Mouse (Mus musculus): ENCODE results near the gene Lin7a. TPM values are rescaled to one million over a fixed set of nuclear protein-coding genes. Genes with fewer than 3 reads are reported as not detected.
"Not testable (repeated sequence)": the region's sequence is repeated elsewhere in the genome, so short reads cannot be mapped to it uniquely, and the experiment has no call there.

The Lin7a gene
- total RNA-seq, 4 experiments from 2014 or later: 3.9 to 5.9 (median 4.6) TPM

DNA sequence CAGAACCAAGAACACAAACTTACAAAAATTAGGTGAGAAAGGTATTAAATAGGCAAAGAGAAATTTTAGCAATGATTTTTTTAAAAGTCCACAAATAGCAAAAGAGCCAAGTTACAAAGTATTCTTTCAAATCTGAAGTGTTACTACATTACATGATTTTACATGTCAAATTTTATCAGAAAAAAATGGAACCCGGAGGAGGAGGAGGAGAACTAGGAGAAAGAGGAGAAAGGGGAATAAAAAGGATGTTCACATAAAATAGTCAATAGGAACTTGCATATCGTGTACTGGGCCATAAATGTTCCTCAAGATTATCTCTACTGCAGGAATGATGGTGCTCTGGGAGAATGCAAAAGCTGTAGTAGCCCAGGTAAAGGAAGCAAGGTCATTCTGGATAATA, 34.4 kb upstream of the Lin7a start:
- no peak for DNase-seq

DNA sequence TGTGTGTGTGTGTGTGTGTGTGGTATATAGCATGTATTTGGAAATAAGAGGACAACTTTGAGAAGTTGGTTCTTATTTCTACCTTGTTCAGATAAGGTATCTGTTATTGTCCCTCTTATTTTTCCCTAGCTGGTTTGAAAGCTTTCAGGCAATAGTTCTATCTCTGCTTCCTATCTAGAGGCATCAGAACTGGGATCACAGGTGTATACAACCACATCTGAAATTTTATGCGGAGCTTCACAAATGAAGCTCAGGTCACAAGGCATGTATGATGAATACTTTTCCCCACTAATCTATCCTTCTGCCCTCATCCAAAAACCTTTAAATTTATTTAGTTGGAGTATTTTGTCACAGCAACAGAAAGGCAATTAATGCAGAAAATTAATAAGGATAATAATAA, 33.8 kb upstream of the Lin7a start:
- DNase-seq: no peak

DNA sequence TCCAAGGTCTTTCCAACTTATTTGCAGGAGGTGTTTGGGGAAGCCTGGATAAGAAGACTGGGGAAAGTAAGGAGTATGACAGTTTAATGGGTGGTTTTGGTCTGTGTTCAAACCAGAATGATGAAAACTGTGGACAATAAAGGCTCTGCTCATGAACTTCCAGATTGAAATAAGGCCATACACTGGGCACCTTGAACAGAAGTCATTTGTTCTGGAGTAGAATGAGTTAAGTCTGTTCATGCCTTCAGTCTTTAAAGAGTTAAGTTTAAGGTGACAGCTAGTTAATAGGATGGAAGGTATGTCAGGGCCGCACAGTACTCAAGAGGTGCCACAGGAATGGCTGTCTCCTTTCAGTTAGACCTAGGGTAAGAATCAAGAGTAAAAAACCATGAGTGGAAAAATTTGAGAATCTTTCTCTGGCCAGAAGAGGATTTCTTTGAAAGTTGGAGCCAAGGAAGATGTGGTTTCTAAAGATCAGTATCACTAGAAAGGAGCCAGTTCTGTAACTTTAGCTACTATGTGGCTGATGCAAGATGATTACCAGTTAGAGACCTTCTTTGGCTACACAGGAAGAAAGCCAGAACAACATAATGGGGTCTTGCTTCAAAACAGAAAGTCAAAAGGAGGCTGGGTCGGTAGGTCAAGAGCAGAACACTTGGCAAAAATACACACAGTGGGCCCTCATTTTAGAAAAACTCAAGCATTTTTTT, 33.2 kb upstream of the Lin7a start:
- no peak for DNase-seq

DNA sequence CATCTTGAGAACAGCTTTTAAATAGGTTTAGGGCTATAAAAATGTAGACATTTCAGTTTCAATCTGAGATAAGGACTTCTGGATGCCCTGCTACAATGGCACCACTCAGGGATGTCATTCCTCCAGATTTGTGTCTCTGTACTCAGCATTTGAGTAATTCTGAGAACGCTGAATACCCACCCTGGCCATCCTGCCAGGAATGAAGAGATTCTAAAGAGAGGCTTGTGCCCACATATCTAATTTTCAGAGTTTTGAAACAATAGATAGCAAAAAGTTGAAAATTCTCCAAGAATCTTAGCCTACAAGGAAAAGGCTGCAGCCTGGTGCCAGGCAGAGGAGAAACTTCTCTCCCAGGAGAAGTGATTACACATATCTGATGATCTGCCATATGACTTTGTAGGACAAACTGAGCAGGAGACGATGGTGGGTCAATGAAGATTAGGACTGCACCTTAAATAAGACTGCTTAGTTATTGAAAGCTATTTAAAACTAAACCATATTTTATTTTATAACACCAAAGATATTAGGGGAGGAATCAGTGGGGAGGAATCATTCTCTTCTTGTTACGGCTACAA, 32.5 kb upstream of the Lin7a start:
- no peak for DNase-seq

DNA sequence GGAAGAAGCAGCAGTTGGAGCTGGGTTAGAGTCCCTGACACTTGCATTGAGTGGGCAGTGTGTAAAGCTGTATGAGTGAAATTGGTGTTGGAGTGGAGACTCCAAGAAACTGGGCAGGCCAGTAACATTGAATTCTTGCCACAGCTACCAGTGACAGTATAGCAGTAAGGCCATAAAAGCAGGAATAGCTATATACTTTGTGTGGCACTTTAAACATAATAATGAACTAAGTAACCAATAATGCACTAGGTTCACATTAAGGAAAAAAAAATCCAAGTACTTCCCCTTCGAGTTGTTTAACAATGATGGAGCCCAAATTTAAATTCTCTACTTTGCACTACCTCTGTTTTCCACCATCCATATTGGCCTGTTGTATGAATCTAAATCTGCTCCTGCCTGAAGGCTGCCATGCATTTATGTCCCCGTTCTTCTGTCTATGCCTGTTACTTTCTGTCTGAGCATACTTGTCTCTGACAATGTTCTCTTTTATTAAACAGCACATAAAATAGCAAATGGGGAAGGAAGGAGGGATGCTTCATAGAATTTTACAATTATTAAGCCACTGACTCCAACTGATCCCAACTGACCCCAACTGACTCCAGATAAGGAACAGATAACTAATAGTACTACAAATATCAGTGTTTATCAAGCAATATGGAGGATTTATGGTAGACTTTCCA, 31.7 kb upstream of the Lin7a start:
- no peak for DNase-seq

DNA sequence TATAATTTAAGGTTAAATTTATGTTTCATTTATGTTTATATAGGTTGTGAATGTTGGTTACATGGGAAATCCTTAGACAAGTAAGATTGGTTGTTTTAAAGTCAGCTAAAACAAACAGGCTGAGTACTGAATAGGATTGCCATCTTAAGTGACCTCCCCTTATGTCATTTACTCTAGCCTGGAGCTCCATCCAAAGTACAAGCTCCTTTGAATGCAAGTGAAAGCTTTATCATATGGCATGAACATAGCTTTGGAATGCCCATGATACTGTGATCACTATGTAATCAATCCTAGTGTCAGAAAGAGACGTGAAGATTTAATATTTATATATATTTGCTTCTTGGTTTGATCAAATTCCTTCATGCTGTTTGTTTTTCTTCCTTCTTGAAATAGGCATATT, 31.0 kb upstream of the Lin7a start:
- DNase-seq: no peak

DNA sequence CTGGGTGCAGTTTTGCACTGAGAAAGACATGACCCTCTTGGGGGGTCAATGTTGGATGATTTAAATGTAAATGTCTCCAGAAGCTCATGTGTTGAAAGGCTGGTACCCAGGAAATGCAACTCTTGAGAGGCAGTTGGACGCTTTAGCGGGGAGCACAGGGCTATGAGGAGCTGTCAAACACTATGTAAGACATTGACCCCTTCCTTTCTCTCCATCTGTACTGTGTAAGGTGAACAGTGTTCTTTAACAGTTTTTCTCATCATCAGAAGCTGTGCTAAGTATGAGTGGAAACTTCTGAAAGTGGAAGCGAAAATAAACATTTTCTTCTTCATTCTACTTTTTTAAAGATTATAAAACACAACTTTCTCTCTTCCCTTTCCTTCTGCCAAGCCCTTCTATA, 30.5 kb upstream of the Lin7a start:
- DNase-seq: no peak

DNA sequence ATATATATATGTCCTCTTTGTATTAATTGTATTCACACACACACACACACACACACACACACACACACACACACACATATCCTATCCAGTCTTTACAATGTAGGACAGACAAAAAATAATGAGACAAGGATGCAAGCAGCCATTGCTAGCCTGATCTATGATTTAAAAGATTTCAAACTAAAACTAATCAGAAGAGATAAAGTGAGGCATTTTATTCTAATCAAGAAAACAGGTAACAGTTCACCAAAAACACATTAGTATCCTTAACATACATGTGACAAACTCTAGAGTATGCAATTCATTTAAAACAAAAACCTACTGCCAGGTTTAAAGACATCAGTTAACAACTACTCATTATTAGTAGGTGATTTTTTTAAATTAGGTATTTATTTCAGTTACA, 30.1 kb upstream of the Lin7a start:
- DNase-seq: no peak

DNA sequence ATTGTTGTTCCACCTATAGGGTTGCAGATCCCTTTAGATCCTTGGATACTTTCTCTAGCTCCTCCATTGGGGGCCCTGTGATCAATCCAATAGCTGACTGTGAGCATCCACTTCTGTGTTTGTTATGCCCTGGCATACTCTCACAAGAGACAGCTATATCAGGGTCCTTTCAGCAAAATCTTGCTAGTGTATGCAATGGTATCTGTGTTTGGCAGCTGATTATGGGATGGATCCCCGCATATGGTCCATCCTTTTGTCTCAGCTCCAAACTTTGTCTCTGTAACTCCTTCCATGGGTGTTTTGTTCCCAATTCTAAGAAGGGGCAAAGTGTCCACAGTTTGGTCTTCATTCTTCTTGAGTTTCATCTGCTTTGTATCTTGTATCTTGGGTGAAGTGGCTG, 29.5 kb upstream of the Lin7a start:
- DNase-seq: not testable (repeated sequence)

DNA sequence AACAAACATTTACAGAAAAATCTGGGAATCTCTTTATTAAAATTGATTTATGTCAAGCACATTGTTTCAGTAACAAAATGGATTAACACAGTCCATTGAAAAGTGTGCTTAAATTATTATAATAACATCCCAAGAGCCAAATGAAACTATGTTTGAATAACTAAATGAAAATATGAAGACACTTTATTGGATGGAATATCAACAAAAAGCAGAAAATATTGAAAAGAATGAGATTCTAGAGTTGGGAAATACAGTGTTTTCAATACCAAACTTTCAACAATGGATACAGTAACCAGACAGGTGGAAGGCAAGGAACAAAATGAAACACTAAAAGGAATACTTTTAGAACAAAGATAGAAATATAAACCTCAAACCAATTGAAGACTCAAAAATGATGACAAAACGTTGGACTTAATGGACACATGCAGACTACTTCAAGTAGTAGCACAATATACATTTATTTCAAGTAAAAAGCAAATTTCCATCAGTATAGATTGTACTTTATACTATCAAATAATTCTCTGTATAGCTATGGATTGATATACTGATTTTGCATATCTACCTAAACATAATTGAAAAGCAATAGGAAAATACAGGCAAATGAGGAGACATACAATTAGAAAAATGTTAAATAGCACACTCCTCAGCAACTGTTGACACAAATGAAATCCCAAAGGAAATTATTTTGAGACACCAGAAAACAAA, 28.6 kb upstream of the Lin7a start:
- no peak for DNase-seq

DNA sequence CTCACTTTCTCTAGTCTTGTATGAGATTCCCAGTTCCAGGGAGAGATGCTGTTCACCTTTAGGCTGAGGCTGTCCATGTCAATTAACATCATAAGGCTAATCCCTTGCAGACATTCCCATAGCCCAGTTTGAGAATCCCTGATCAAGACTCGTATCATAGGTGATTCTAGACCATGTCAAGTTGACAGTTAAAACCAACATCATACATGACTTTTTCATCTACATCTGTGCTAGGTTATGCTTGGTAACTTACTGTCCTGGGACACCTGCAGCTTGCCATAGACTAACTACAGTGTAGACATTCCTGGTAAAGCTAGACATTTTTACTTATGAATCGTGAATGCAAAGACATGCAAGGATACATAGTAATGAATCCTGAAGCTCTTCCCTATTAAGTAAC, 27.3 kb upstream of the Lin7a start:
- DNase-seq: no peak

DNA sequence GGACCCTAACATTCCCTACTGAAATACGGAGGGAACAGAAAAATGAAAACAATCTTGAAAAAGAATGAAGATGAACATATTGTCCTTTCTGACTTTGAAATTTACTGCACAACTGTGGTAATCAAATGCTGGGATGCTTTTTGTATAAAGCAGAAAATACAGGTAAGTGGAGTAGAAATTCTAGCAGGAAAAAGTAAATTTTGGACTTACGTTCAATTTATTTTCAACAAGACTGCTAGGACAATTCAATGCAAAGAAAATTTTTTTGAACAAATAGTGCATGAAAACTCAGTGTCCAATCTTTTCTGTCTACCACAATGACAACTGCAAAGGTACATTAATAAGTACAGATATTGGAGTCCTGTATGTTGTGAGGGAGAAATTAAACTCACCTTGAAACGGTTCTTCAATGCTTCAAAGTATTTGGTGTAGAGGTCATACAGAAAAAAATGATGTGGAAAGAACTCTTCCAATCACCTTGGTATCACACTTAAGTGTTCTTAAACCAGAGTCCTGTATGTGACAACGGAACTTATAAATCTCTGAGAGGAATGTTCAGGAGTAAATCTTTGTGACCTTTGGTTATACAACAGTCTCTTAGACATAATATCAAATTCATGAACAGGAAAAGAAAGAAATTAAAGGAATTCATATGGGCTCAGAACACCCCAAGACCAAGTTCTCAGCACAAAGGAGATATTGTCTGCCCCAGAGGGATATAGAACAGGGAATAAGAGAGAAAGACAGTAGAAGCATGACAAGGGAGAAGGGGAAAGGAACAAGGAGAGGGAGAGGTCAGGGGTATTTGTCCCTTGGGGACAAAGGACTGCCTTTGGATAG, 26.6 kb upstream of the Lin7a start:
- DNase-seq: no peak

DNA sequence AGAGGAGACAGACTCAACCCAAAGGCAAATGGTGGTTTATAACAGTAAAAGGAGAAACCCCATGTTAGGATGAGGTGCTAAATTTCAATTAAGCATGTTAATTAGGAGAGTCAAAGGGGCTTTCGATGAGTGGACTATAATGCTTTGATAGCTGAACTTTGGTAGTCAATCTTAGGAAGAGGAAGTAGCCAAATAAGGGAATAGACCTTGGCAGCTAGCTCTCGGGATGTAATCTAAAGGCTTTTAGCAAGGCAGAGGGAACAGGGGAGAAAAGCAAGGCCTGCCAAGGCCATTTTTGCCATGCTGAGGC, 26.0 kb upstream of the Lin7a start:
- DNase-seq: no peak

DNA sequence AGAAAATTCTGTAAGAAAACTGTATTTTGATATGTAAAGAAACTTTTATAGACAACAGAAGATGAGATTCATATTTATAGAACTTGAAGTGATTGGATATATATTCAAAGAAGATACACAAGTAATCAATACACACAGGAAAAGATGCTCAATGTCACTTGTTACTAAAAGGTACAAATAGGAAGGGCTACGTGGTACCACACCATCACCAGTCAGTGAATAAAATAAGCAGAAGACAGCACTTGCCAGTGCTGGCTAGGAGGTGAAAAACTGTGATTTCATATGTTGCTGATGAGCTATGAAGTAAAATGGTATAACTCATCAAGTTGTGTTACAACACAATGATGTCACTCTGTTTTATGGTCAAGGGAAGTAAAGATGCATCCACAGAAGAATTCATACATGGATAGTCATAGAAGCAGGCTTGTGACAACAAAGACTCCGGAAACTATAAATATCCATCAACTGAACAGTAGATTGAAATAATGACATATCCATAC, 25.5 kb upstream of the Lin7a start:
- DNase-seq: no peak

DNA sequence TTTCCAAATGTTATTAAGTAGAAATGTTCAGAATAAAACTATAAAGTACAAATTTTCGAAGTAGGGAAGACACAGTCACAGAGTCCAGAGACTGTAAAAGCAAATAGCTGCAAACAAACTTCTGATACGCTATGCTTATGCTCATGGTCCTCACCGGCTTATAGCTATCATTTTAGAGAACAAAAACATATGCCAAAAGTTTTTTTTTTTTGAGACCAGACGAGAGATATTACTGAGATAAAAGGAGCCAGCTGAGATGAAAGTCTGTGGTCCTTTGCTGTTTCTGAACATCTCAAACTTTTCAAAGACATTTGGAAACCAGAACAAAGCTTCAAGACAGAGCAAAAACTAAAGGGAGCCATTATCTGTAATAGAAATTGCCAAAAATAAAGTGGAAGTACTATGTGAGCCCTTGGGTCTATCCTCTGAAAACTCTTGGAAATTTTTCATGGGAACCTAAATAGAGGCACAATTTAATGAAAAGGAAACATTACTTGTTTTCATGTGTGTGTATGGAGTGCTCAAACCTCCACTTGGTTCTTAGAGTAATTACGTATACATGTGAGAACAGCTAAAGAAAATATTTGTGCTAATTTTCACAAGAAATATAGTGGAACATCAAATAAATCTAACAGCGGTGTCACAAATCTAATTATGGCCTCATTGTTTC, 24.4 kb upstream of the Lin7a start:
- no peak for DNase-seq

DNA sequence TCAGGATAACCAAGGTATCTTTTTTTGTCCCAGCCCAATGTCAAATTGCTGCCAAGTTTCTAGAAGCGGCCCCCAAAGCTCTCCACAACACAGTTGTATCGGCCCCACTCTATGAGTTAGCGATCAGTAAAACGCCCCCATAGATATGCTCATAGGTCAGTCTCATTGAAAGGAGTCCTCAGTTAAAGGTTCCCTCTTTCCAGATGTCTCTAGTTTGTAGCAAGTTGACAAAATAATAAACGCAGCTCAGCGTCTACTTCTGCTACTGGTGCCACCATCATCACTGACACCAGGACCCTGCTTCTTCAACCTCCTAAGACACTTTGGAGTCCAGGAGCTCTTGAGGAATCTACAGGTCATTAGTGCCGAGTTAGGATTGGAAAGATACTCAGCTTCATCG, 23.0 kb upstream of the Lin7a start:
- DNase-seq: no peak

DNA sequence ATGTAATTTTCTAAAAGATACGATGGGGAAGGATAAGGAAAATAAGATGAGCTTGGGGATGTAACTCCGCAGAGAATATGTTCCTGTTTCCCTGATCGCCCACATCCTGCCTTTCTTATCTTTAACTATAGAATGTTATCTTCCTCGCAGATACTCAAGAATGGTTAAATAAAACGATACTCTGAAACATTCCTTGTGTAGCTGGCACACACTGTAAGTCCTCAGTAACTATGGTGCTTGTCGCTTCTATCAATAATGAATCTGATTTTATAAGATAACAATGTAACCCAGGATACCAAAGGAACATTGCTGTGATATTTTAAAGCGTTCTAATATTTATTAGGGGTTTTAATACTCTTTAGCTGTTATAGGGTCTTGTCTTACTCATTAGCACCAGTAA, 22.4 kb upstream of the Lin7a start:
- no peak for DNase-seq

DNA sequence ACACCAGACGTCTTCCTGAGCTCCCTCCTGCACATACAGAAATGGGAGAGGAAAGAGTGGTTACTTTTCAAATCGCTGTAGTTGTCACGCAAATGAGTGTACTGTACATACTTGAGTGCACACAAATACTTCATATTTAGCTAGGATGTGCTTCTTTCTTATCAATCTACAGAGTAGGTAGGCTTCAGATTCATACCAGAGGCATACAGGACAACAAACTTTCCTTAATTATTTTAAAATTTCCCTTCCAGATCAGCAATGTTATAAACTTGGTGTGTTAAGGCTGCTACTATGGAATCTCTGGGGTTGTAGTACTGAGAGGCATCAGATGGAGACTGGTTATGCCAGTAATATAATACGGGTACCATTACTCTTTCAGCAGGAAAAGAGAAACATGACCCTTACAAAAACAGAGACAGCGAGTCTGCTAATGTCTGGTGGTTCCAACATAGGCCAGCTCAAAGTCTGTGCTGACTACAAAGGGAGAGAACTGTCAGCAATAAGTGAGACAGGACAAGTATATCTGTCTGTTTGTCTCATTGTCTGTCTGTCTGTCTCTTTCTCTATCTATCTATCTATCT, 21.8 kb upstream of the Lin7a start:
- DNase-seq: no peak

DNA sequence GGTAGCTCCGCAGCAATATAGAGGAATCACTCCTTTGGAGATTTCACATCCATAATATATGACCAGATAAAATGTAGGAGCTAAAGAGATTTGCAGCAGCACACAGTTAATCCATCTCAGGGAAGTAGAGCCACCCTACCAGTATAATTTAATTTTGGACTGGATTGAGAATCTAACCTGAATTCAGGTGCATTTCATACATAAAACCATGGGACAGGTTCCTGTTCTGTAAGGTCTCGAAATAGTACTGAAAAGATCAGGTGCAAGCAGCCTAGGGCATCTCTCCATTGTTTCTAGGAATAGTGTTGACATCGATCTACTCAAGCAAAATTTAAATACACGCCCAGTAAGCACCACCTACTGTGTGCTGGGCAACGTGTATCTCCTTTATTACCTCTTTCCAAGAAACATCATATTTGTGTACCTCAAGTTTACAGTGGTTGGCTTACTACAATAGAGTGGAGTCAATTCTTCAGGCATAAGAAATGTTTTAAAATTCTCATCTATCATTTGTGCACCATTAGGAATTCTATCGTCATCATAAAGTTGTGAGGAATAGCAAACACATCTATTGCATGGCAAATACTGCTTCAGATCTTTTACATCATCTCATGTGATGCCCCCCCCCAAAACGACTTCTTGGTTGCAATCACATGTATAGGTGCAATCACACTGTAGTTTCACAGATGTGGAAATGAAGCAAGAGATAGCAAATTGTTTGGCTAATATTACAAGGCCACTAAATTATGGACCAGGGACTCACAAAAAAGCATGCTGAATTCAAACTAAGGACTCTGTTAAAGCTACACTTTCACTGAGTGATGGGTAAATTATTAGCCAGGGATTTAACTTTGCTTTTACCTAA, 20.9 kb upstream of the Lin7a start:
- DNase-seq: no peak

DNA sequence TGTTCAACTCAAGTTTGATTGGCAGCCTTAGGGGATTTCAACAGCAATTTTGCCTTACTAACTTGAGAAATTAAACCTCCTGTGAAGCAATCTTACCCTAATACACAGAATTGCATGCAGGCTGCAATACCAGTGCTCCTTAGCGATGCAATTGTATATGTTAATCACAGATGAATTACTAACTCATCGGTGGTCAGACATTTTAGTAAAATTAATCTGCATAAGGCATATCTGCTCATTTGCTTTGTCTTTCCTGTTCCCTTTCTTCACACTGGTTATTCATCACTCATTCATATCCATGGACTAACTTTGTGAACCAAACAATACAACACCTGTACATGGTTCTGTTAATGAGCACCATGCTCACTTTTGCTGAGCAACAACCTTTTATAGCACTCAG, 20.2 kb upstream of the Lin7a start:
- no peak for DNase-seq

Measured in adrenal gland, adult 8-10 months (tissue).